Mouse (Mus musculus) cortical plate, adult 2 months (tissue): Measurements from ENCODE around the gene Adam15.

ENCODE experiments used
- CTCF ChIP-seq: fragments of 200-500 bp; IDR thresholded peaks from 2 replicates; pipeline ENCODE4 v1.5.1; 2011; ENCODE audit warnings: mild to moderate bottlenecking, control low read depth, low read length; ENCODE audit not compliant: insufficient read depth; ENCODE audit errors: extremely low read depth
- POLR2A ChIP-seq: fragments of 200-500 bp; IDR thresholded peaks from 2 replicates; pipeline ENCODE4 v1.6.1; 2011; ENCODE audit warnings: mild to moderate bottlenecking, low read length, control low read depth; ENCODE audit not compliant: insufficient read depth; ENCODE audit errors: extremely low read depth

GRCm38 (mm10) chr3:89380291-89380690 is 30.5 kb upstream of the Adam15 start:
- TF ChIP-seq CTCF, result no peak
- TF ChIP-seq POLR2A, result no peak
